Mouse (Mus musculus) MEL (cell line): ENCODE measurements around the gene Gm12184. TPM values are rescaled to one million over a fixed set of nuclear protein-coding genes. Genes with fewer than 3 reads are reported as not detected.

Source experiments
- DNase-seq: peaks from one replicate; pipeline ENCODE4 v3.0.0; 2011; ENCODE audit warnings: low read depth, low spot score
- H3K27ac ChIP-seq: 2 replicates; pipeline ENCODE4 v1.5.1; 2012; ENCODE audit warnings: low read depth, mild to moderate bottlenecking, control low read depth, low read length, moderate library complexity; ENCODE audit not compliant: control insufficient read depth
- H3K27me3 ChIP-seq, 2 experiments: fragments of 150-350 bp in 1 of 2; sonication (generic) in 1 of 2; 2 replicates each; pipeline ENCODE4 v1.6.1; 2012; ENCODE audit warnings: low read length in 2 of 2, mild to moderate bottlenecking in 2 of 2, improper control_type of control experiment in 1 of 2, moderate library complexity in 1 of 2; ENCODE audit not compliant: insufficient read depth in 2 of 2, control insufficient read depth in 1 of 2
- H3K36me3 ChIP-seq, 2 experiments: 2 replicates each; pipeline ENCODE4 v1.6.1; 2012 to 2014; ENCODE audit warnings: low read length in 2 of 2, improper control_type of control experiment in 1 of 2, inconsistent platforms in 1 of 2, mild to moderate bottlenecking in 1 of 2; ENCODE audit not compliant: insufficient read depth in 2 of 2, control insufficient read depth in 1 of 2
- H3K4me1 ChIP-seq, 2 experiments: fragments of 150-350 bp in 1 of 2; sonication (generic) in 1 of 2; 2 replicates each; pipeline ENCODE4 v1.6.1; 2012; ENCODE audit warnings: low read length in 2 of 2, improper control_type of control experiment in 1 of 2, mild to moderate bottlenecking in 1 of 2; ENCODE audit not compliant: insufficient read depth in 2 of 2, control insufficient read depth in 1 of 2
- H3K4me3 ChIP-seq, 2 experiments: fragments of 150-350 bp in 1 of 2; sonication (generic) in 1 of 2; 2 replicates each; pipeline ENCODE4 v1.5.1; 2012; ENCODE audit warnings: low read depth in 2 of 2, low read length in 2 of 2, mild to moderate bottlenecking in 2 of 2, moderate library complexity in 2 of 2, control low read depth in 1 of 2, improper control_type of control experiment in 1 of 2; ENCODE audit not compliant: control insufficient read depth in 1 of 2, insufficient read depth in 1 of 2
- H3K79me2 ChIP-seq: 2 replicates; pipeline ENCODE4 v1.6.1; 2012; ENCODE audit warnings: mild to moderate bottlenecking, low read length, moderate library complexity; ENCODE audit not compliant: control insufficient read depth, poor library complexity, insufficient read depth
- H3K9ac ChIP-seq: 2 replicates; pipeline ENCODE4 v1.6.1; 2012; ENCODE audit warnings: low read depth, mild to moderate bottlenecking, control low read depth, low read length, moderate library complexity; ENCODE audit not compliant: control insufficient read depth, poor library complexity, severe bottlenecking
- H3K9me3 ChIP-seq: fragments of 150-350 bp; sonication (generic); replicated peaks from 2 replicates; pipeline ENCODE4 v1.6.1; 2012; ENCODE audit warnings: mild to moderate bottlenecking, low read length, improper control_type of control experiment, moderate library complexity; ENCODE audit not compliant: insufficient read depth
- BHLHE40 ChIP-seq: IDR thresholded peaks from 2 replicates; pipeline ENCODE4 v1.6.1; 2012; ENCODE audit warnings: low read depth, mild to moderate bottlenecking, inconsistent platforms, low read length, improper control_type of control experiment, borderline replicate concordance
- CHD1 ChIP-seq: IDR thresholded peaks from 2 replicates; pipeline ENCODE4 v1.6.1; 2012; ENCODE audit warnings: low read depth, mild to moderate bottlenecking, inconsistent platforms, low read length, improper control_type of control experiment
- CTCF ChIP-seq, 3 experiments: IDR thresholded peaks in 2 of 3; conservative IDR thresholded peaks in 1 of 3; 2 replicates each; pipeline ENCODE4 v1.5.1; 2011 to 2012; ENCODE audit warnings: low read length in 3 of 3, low read depth in 2 of 3, mild to moderate bottlenecking in 2 of 3, improper control_type of control experiment in 1 of 3, inconsistent platforms in 1 of 3, mixed read lengths in 1 of 3, moderate library complexity in 1 of 3; ENCODE audit not compliant: control insufficient read depth in 1 of 3, insufficient read depth in 1 of 3, poor library complexity in 1 of 3, severe bottlenecking in 1 of 3
- E2F4 ChIP-seq: IDR thresholded peaks from 2 replicates; pipeline ENCODE4 v1.6.1; 2011; ENCODE audit warnings: low read depth, low read length, improper control_type of control experiment, borderline replicate concordance
- ELF1 ChIP-seq: IDR thresholded peaks from 2 replicates; pipeline ENCODE4 v1.6.1; 2014; ENCODE audit warnings: low read depth, mild to moderate bottlenecking, inconsistent platforms, low read length, improper control_type of control experiment, moderate library complexity
- GABPA ChIP-seq: IDR thresholded peaks from 2 replicates; pipeline ENCODE4 v1.6.1; 2012; ENCODE audit warnings: low read depth, mild to moderate bottlenecking, inconsistent platforms, low read length, improper control_type of control experiment, moderate library complexity
- JUND ChIP-seq: IDR thresholded peaks from 2 replicates; pipeline ENCODE4 v1.6.1; 2011; ENCODE audit warnings: low read depth, mild to moderate bottlenecking, improper control_type of control experiment, low read length
- KAT2A ChIP-seq: conservative IDR thresholded peaks from 2 replicates; pipeline ENCODE4 v1.6.1; 2012; ENCODE audit warnings: low read depth, low read length, improper control_type of control experiment, inconsistent platforms
- MAFK ChIP-seq: IDR thresholded peaks from 2 replicates; pipeline ENCODE4 v1.6.1; 2011; ENCODE audit warnings: low read depth, mild to moderate bottlenecking, low read length, improper control_type of control experiment, borderline replicate concordance
- MEF2A ChIP-seq: IDR thresholded peaks from 2 replicates; pipeline ENCODE4 v1.6.1; 2014; ENCODE audit warnings: low read depth, mild to moderate bottlenecking, inconsistent platforms, low read length, improper control_type of control experiment; ENCODE audit not compliant: poor library complexity, insufficient replicate concordance, severe bottlenecking; ENCODE audit errors: extremely low read depth
- MXI1 ChIP-seq: IDR thresholded peaks from 2 replicates; pipeline ENCODE4 v1.6.1; 2011; ENCODE audit warnings: mild to moderate bottlenecking, low read depth, low read length, improper control_type of control experiment
- MYC ChIP-seq: IDR thresholded peaks from 2 replicates; pipeline ENCODE4 v1.6.1; 2011; ENCODE audit warnings: low read depth, mild to moderate bottlenecking, low read length, improper control_type of control experiment, moderate library complexity
- NELFE ChIP-seq: IDR thresholded peaks from 2 replicates; pipeline ENCODE4 v1.6.1; 2011; ENCODE audit warnings: low read depth, low read length, improper control_type of control experiment
- NRF1 ChIP-seq: IDR thresholded peaks from 2 replicates; pipeline ENCODE4 v1.6.1; 2014; ENCODE audit warnings: low read depth, mild to moderate bottlenecking, inconsistent platforms, low read length, improper control_type of control experiment, moderate library complexity; ENCODE audit not compliant: poor library complexity, insufficient read depth, severe bottlenecking
- POLR2A ChIP-seq, 2 experiments: IDR thresholded peaks; 2 replicates each; pipeline ENCODE4 v1.6.1; 2011 to 2012; ENCODE audit warnings: low read length in 2 of 2, mild to moderate bottlenecking in 2 of 2, control low read depth in 1 of 2, improper control_type of control experiment in 1 of 2, low read depth in 1 of 2, moderate library complexity in 1 of 2; ENCODE audit not compliant: control insufficient read depth in 1 of 2, insufficient read depth in 1 of 2, poor library complexity in 1 of 2
- RCOR1 ChIP-seq: IDR thresholded peaks from 2 replicates; pipeline ENCODE4 v1.6.1; 2012; ENCODE audit warnings: low read depth, mild to moderate bottlenecking, inconsistent platforms, low read length, improper control_type of control experiment
- SIN3A ChIP-seq: IDR thresholded peaks from 2 replicates; pipeline ENCODE4 v1.6.1; 2012; ENCODE audit warnings: low read length, improper control_type of control experiment, inconsistent platforms
- TAL1 ChIP-seq: IDR thresholded peaks from 2 replicates; pipeline ENCODE4 v1.6.1; 2012; ENCODE audit warnings: mild to moderate bottlenecking, inconsistent platforms, low read length, moderate library complexity, mixed read lengths
- TBP ChIP-seq: IDR thresholded peaks from 2 replicates; pipeline ENCODE4 v1.8.0; 2011; ENCODE audit warnings: low read depth, low read length, improper control_type of control experiment
- TCF12 ChIP-seq: IDR thresholded peaks from 2 replicates; pipeline ENCODE4 v1.6.1; 2014; ENCODE audit warnings: low read depth, mild to moderate bottlenecking, inconsistent platforms, low read length, improper control_type of control experiment, moderate library complexity
- USF1 ChIP-seq: IDR thresholded peaks from 2 replicates; pipeline ENCODE4 v1.6.1; 2014; ENCODE audit warnings: low read depth, mild to moderate bottlenecking, inconsistent platforms, low read length, improper control_type of control experiment, moderate library complexity
- ZC3H11A ChIP-seq: IDR thresholded peaks from 2 replicates; pipeline ENCODE4 v1.6.1; 2012; ENCODE audit warnings: low read depth, mild to moderate bottlenecking, inconsistent platforms, low read length, improper control_type of control experiment
- polyA plus RNA-seq, 2 experiments: library from polyadenylated mRNA; stranded (reverse) in 1 of 2; unstranded in 1 of 2; fragments of >175 nt in 1 of 2; fragments of >200 nt in 1 of 2; gene quantifications; 2 replicates each; pipeline versions ENCODE4 v1.2.1 to v1.2.4; 2012; ENCODE audit warnings: low replicate concordance in 2 of 2, low read depth in 1 of 2; ENCODE audit not compliant: insufficient read length in 2 of 2, insufficient read depth in 1 of 2, missing spikeins in 1 of 2
- total RNA-seq: library from RNA; depleted of rRNA; stranded (reverse); fragments of 300-350 nt; gene quantifications from 2 replicates; pipeline ENCODE4 v1.2.3, GENCODE M21; 2012

The Gm12184 gene
- total and polyA plus RNA-seq, 3 experiments: 10.9 to 15.3 TPM; not detected in 1

DNA sequence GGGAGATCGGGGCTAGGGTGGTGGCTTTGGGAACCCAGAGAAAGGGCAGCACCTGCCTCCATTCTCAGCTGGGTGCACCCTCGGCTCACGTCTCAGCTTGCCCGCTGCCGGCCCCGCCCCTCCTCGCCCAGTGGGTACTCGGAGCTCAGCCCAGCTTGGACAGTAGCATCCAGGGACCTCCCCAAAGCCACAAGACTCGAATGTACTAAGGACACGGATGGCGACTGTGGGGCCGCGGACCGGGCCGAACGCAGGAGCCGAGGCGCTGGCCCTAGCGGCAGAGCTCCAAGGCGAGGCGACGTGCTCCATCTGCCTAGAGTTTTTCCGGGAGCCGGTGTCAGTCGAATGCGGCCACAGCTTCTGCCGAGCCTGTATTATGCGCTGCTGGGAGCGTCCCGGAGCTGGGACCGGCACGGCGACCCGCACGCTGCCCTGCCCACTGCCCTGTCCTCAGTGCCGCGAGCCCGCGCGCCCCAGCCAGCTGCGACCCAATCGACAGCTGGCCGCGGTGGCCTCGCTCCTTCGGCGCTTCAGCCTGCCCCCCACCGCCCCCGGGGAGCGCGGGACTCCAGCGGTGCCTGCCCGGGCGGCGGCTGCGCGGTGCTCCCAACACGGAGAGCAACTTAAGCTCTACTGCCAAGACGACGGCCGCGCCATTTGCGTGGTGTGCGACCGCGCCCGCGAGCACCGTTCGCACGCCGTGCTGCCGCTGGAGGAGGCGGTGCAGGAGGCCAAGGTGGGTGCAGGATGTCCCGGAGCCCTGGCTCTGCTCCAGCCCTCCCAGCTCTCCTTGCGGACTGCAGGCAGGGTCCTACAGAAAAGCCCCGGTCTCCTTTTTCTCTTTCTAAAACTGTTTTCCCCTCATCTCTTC, 11.1 kb upstream of the Gm12184 start:
- peak; percentile 67 for DNase-seq
- Histone ChIP-seq H3K4me3 (peak overlapping the region; percentile 87 to 93), H3K79me2 (no peaks in the 10 kb centered on the region; the same call in 1 of the 2 replicates), H3K4me1 (peaks cover 0 to 30% of the 10 kb centered on the region in 2 experiments; a peak in 2 of 4 replicates), H3K9me3 (no peaks in the 10 kb centered on the region), H3K27ac (peak overlapping the region; percentile 50), H3K27me3 (no peaks in the 10 kb centered on the region), H3K36me3 (peaks cover 0 to 14% of the 10 kb centered on the region in 2 experiments; a peak in 2 of 4 replicates), H3K9ac (peak overlapping the region; percentile 82)
- peak in 1 of 2 experiments; percentile 42; a peak in 1 of 4 replicates for TF ChIP-seq POLR2A (IDR thresholded peaks at IDR 0.05; ENCODE audit: control insufficient read depth in 1 of 2, insufficient read depth in 1 of 2, low read depth in 1 of 2, low read length in 2 of 2, poor library complexity in 1 of 2)
- no peak for TF ChIP-seq USF1
- no peak for TF ChIP-seq TAL1
- TF ChIP-seq E2F4: no peak
- peak; percentile 24; the same call in 1 of the 2 replicates for TF ChIP-seq SIN3A
- TF ChIP-seq MAFK: no peak
- no peak for TF ChIP-seq NELFE
- TF ChIP-seq RCOR1: no peak
- TF ChIP-seq TCF12: 0 out of 2 replicates have a peak, but pooled peaks have one; percentile 23
- TF ChIP-seq JUND: no peak
- no peak for TF ChIP-seq CHD1
- no peak for TF ChIP-seq MYC
- TF ChIP-seq CTCF (IDR thresholded peaks at IDR 0.05 in 2 of 3, conservative IDR thresholded peaks at IDR 0.05 in 1 of 3; ENCODE audit: control insufficient read depth in 1 of 3, insufficient read depth in 1 of 3, low read depth in 2 of 3, low read length in 3 of 3, poor library complexity in 1 of 3, severe bottlenecking in 1 of 3): no peak
- TF ChIP-seq ZC3H11A: no peak
- TF ChIP-seq BHLHE40: no peak
- TF ChIP-seq MEF2A: no peak
- TF ChIP-seq TBP: no peak
- TF ChIP-seq MXI1: peak; percentile 39; the same call in 1 of the 2 replicates
- no peak for TF ChIP-seq KAT2A
- TF ChIP-seq NRF1: 0 out of 2 replicates have a peak, but pooled peaks have one; percentile 22
- no peak for TF ChIP-seq GABPA
- TF ChIP-seq ELF1: no peak
